Mouse (Mus musculus): Measurements from ENCODE around the gene Gm35315.
"Not testable (repeated sequence)": the region's sequence is repeated elsewhere in the genome, so short reads cannot be mapped to it uniquely, and the experiment has no call there.

The Gm35315 gene

GRCm38 (mm10) chr5:110094030-110094846 lies at the start of gene Gm35315:
Gm35315 (minus strand) TSS chr5:110094420.
- peak; percentile 90 for DNase-seq

DNA sequence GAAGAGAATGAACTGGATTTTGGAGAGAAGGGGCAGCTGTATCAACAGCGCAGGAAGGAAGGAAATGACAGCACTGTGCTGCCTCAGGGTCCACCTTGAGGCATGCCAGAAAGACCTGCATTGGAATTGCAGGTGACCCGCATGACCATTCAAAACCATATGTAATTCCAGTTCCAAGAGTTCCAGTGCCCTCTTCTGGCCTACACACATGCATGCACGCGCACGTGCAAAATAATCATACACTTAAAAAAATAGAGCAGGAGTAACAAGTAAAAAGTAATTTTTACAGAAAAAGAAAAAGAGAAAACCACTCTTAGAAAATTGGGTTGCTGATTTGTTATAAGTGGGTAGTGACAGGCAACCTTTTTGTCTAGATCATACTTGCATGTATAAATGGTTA lies 48.8 kb upstream of the Gm35315 start:
- peak; percentile 30 for DNase-seq

DNA sequence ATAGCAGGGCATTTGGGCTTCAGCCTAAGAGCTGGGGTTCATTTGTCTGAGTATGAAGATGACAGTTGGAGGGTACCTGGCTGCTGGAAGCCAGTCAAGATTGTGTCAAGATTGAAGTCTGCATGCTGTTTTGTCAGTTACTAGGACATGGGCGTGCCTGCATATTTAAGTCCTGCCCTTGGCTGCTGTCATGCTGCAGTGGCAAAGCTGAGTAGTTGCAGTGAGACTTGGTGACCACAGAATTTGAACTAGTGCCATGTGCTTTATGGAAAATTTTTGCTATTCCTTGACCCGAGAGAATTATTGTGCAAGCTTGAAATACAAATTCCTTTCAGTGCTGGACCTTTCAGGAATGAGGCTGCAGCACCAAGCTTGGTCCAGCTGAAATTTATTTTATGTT lies 48.1 kb upstream of the Gm35315 start:
- DNase-seq: no peak

- DNase-seq: no peak
Measured at GRCm38 (mm10) chr5:110140424-110140823, 46.2 kb upstream of the Gm35315 start.

GRCm38 (mm10) chr5:110139325-110139724 lies 45.1 kb upstream of the Gm35315 start:
- no peak for DNase-seq

GRCm38 (mm10) chr5:110137816-110138215 lies 43.6 kb upstream of the Gm35315 start:
- no peak for DNase-seq

- no peak for DNase-seq
Measured at GRCm38 (mm10) chr5:110136087-110136464, 41.9 kb upstream of the Gm35315 start.

GRCm38 (mm10) chr5:110135293-110136086 lies 41.3 kb upstream of the Gm35315 start, which contains the start of gene Chfr:
Chfr (plus strand) TSS chr5:110135842.
- peak; percentile 99 for DNase-seq

GRCm38 (mm10) chr5:110122380-110122779 lies 28.2 kb upstream of the Gm35315 start:
- not testable (repeated sequence) for DNase-seq

GRCm38 (mm10) chr5:110109991-110110441 lies 15.8 kb upstream of the Gm35315 start, which contains the start of gene Zfp605:
Zfp605 (plus strand) TSS chr5:110110092.
- DNase-seq: peak; percentile 87

DNA sequence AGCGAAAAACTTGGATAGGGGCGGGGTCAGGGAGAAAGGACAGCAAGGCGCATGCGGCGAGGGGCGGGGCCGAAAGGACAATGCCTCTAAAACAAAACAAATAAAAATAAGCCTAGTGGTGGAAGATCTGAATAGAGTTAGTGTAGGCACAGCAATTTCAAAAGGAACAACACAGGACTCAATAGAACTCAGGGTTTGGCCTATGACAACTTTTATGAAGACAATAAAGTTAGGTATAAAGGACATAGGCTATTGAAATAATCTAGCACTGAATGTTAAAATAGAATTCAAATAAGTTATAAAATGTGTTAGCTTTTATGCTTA lies 14.0 kb upstream of the Gm35315 start:
- DNase-seq: no peak

- peak; percentile 94 for DNase-seq
Measured at GRCm38 (mm10) chr5:110107581-110108304, 13.5 kb upstream of the Gm35315 start, which contains the start of gene Gtpbp6. Gtpbp6 (minus strand) TSS chr5:110108197.

DNA sequence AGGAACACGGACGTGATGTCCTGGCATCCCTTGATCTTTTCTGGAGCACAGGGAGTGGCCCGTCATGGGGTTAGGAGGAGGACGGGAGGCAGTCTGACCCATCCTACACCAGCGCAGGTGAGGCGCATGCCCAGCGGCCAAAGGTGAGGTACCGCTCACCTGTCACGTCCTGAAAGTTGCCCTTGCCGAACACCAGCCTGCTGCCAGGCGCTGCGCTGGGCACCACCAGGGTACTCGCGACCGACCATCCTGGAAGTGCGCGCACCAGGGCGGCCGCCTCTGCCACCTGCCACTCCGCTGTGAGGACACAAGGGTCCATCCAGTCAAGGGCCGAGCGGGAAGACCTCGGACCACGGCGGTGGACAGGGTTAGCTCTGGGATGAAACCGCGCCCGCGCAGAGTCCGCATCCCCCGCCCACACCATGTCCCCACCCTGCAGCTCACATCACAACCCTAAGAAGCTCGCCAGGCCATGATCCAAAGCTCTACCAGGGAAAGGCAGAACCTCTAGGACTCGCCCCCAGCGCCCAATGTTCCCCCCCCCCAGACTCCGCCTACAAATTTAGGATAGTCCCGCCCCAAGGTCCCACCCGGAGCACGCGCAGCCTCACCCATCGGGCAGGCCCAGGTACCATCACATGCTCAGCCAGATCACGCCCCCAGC lies 12.8 kb upstream of the Gm35315 start:
- peak; percentile 18 for DNase-seq

DNA sequence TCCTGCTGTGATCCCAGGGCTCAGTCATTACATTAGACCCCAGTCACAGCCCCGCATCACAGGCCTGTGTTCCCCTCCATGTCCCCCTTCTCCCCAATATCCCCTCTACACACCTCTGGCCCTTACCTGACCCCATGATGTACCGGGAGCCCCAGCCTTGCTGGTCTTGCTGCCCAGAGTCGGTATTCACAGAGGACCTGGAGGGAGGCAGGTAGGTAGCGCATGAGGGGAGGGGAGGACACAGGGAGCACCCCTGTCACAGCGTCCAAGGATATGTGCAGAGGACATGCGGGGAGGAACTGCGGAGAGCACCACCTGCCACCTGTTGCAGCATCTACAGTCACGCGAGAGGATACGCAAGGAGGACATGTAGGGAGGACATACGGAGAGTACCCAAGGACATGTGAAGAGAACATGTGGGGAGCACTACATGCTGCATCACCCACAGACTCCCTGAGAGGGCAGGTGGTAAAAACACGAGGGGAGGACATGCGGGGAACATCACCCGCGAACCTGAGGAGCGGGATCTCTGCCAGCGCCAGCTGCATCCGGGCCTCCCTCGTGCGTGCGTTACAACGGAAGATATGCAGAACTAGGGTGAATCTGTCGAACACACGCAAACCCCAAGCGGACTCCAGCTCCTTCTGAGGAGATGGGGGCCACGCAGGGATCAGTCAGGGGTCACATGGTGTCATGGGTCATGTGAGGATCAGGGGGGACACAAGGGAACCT lies 12.1 kb upstream of the Gm35315 start:
- DNase-seq: no peak

DNA sequence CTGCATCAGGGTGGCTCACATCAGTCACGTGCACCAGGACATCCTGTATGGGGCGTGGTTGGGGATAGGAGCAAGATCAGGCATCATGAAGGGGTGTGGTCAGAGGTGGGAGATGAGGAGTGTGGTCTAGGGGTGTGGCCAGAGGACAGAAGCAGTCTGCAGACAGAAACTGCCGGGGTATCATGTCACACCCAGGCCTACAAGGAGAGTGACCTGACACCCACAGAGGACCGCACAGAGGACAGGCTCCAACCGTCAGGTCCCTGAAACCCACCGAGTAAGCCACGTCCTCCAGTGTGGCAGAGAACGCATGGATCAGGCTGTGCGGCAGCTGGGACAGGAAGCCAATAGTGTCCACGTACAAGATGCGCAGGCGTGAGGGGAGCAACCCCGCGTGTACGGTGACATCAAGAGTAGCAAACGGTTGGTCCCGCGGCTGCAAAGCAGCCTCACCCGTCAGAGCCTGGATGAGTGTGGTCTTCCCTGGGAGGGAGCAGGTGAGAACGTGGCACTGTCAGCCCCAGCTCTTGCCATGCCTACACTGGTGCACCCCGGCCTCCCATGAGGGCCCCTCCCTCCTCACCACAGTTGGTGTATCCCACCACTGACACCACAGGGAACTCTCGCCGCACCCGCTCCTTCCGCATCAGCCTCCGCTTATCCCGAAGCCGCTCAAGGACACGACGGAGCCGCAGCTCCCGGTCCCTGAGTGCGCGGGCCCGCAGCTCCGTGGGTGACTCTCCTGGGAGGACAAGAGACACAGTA lies 10.6 kb upstream of the Gm35315 start:
- no peak for DNase-seq

GRCm38 (mm10) chr5:110103901-110104615 lies 9.8 kb upstream of the Gm35315 start:
- no peak for DNase-seq

DNA sequence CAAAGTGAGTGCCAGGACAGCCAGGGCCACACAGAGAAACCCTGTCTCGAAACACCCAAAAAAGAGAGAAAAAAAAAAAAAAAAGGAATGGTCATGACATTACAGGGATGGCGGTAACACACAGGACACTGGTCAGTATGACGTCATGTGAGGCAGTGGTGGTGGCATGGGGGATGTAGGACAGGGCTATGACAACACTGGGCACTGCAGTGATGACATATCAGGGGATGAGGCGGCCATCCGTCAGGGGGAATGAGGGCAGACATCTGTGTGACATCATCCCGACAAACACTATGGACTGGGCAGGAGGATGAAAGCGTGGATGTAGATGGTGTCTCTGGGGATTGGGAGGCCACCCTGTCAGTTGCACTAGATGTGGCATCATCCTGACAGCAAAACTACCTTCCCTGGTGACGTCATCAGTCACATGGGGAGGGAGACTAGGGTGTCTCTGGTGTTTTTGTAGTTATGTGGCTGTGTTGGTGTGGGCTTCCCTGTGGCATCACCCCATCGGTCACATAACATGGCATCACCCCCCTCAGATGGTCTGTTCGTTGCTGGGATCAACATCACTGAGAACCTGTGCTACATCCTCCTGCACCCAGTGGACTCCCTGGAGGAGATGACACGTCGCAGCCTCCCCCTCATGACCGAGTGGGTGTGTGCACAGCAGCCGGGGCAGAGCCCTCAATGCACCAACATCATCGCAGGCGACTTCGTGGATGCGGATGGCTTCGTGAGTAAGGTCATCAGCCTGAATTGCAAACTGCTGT lies 8.8 kb upstream of the Gm35315 start:
- no peak for DNase-seq

DNA sequence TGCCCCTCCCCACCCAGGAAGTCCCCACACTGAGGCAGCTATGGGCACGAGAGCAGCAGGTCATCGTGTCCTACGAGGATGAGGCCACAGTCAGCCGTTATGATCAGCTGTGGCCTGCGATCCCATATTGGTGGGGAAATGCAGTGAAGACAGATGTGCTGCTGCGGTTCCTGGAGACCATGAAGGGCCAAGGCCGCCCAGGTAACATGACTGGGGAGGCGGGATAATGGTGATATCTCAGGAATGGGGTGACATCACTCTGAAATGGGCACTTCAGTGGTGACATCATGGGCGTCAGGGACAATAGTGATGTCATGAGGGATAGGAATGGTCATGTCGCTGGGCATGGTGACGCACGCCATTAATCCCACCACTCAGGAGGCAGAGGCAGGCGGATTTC lies 8.2 kb upstream of the Gm35315 start:
- DNase-seq: no peak

DNA sequence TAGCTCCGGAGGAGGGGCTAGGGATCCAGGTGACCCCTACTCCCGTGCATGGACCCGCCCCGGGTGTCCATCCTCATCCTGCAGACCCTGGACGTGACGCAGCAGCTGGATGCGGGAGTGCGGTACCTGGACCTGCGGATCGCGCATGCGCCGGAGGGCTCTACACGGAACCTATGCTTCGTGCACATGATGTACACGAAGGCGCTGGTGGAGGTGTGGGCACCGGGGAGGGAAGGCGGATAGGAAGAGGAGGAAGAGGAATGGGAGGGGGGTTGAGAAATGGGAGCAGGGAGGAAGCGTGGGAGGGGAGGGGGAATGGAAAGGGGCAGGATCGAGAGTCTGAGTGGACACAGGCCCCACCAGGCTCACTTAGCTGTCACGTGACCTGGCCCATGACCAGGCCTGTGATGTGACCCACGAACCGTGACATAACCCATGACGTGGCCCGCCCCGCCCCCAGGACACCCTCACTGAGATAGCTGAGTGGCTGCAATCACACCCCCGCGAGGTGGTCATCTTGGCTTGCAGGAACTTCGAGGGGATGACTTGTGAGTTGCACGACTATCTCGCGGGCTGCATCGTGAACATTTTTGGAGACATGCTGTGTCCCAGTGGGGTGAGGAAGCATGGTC lies 7.6 kb upstream of the Gm35315 start:
- DNase-seq: peak; percentile 28

Measured in thymus, postnatal 25 days (tissue).